Mouse (Mus musculus): ENCODE data around the gene Kcnrg.

GRCm38 (mm10) chr14:61603069-61603755, 4.0 kb upstream of the Kcnrg start:
- TF ChIP-seq CTCF (IDR thresholded peaks at IDR 0.05; ENCODE audit: low read depth) (no peak), EP300 (optimal IDR thresholded peaks at IDR 0.05) (no peak)

All from stomach, postnatal 0 days (tissue).